Mouse (Mus musculus) stomach, postnatal 0 days (tissue): Measurements from ENCODE around the gene Chd5. TPM values are rescaled to one million over a fixed set of nuclear protein-coding genes. Genes with fewer than 3 reads are reported as not detected.

Experiments used
- ATAC-seq: fragments of 200-750 bp; cut with Nextera tagmentation; 2 replicates; pipeline ENCODE4 v1.8.0; 2017; ENCODE audit not compliant: low FRiP score, low TSS enrichment
- DNase-seq: peaks from one replicate; pipeline ENCODE4 v3.0.0-alpha.2; 2016; ENCODE audit warnings: low spot score
- H3K27ac ChIP-seq: fragments of 300-500 bp; sonication (generic); replicated peaks from 2 replicates; pipeline ENCODE4 v1.5.1; 2014; ENCODE audit warnings: mild to moderate bottlenecking, control low read depth
- H3K27me3 ChIP-seq: fragments of 300-500 bp; sonication (generic); 2 replicates; pipeline ENCODE4 v1.6.1; 2014; ENCODE audit warnings: low read length; ENCODE audit not compliant: control insufficient read depth, insufficient read depth
- H3K36me3 ChIP-seq: fragments of 300-500 bp; sonication (generic); 2 replicates; pipeline ENCODE4 v1.6.1; 2014; ENCODE audit warnings: low read length, mixed read lengths; ENCODE audit not compliant: control insufficient read depth, insufficient read depth
- H3K4me1 ChIP-seq: fragments of 300-500 bp; sonication (generic); replicated peaks from 2 replicates; pipeline ENCODE4 v1.6.1; 2014; ENCODE audit warnings: antibody characterized with exemption; ENCODE audit not compliant: control insufficient read depth, insufficient read depth
- H3K4me2 ChIP-seq: fragments of 300-500 bp; sonication (generic); replicated peaks from 2 replicates; pipeline ENCODE4 v1.6.1; 2014; ENCODE audit warnings: low read depth, mild to moderate bottlenecking, control low read depth, moderate library complexity
- H3K4me3 ChIP-seq: fragments of 300-500 bp; sonication (generic); 2 replicates; pipeline ENCODE4 v1.5.1; 2014; ENCODE audit warnings: low read depth, low read length, control low read depth
- H3K9ac ChIP-seq: fragments of 300-500 bp; sonication (generic); 2 replicates; pipeline ENCODE4 v1.6.1; 2014; ENCODE audit warnings: mild to moderate bottlenecking, low read length, control low read depth, mixed read lengths
- H3K9me3 ChIP-seq: fragments of 300-500 bp; sonication (generic); 2 replicates; pipeline ENCODE4 v1.6.1; 2016; ENCODE audit warnings: low read length; ENCODE audit not compliant: control insufficient read depth
- CTCF ChIP-seq: IDR thresholded peaks from 2 replicates; pipeline ENCODE4 v1.5.1; 2016; ENCODE audit warnings: antibody characterized with exemption, low read depth, mild to moderate bottlenecking, moderate library complexity
- EP300 ChIP-seq: optimal IDR thresholded peaks from 2 replicates; pipeline ENCODE3; 2016; ENCODE audit warnings: antibody characterized with exemption
- WGBS: fragments of 180-500 bp; shearing (Covaris S2); extraction: QIAGEN DNeasy Blood & Tissue Kit; methylation state at CpG from one replicate; pipeline ENCODE4 v1.1.7; 2014; 5-methylcytosine and 5-hydroxymethylcytosine counted together
- polyA plus RNA-seq: library from polyadenylated mRNA; unstranded; fragments of >200 nt; fragmentation: Nextera tagmentation; extraction: Ambion mirVana; gene quantifications from 2 replicates; pipeline ENCODE4 v1.2.1, GENCODE M21; 2015

Chd5 gene
- polyA plus RNA-seq, 1 experiment from 2014 or later: 1.9 TPM

- no peaks in the 10 kb centered on the region for H3K9me3 ChIP-seq
- H3K4me2 ChIP-seq: no peak overlapping the region
- H3K9ac ChIP-seq: no peak overlapping the region
- ATAC-seq (no peak), DNase-seq (no peak)
- H3K4me1 ChIP-seq: peaks cover 5% of the 10 kb centered on the region
- TF ChIP-seq EP300 (no peak), CTCF (peak; percentile 47)
- H3K27me3 ChIP-seq: peaks cover 10% of the 10 kb centered on the region; the same call in 1 of the 2 replicates
- 48% methylated on average over 10 of the region's 10 CpGs for WGBS
- H3K4me3 ChIP-seq: no peak overlapping the region
- H3K36me3 ChIP-seq: no peaks in the 10 kb centered on the region
- H3K27ac ChIP-seq: no peak overlapping the region
These were observed 44.1 kb upstream of the Chd5 start for GRCm38 (mm10) chr4:152294188-152294929.

GRCm38 (mm10) chr4:152295916-152296315, 42.5 kb upstream of the Chd5 start:
- TF ChIP-seq CTCF (no peak), EP300 (no peak)
- no peak overlapping the region for H3K4me3 ChIP-seq
- H3K4me2 ChIP-seq: no peak overlapping the region
- peaks cover 5% of the 10 kb centered on the region; the same call in 1 of the 2 replicates for H3K4me1 ChIP-seq
- DNase-seq (no peak), ATAC-seq (no peak)
- H3K9ac ChIP-seq: no peak overlapping the region
- no peak overlapping the region for H3K27ac ChIP-seq
- H3K36me3 ChIP-seq: peaks cover 5% of the 10 kb centered on the region
- H3K9me3 ChIP-seq: no peaks in the 10 kb centered on the region
- peaks cover 3% of the 10 kb centered on the region; the same call in 1 of the 2 replicates for H3K27me3 ChIP-seq
- WGBS: 25% methylated on average over 4 of the region's 4 CpGs

- H3K27me3 ChIP-seq: no peaks in the 10 kb centered on the region
- peak overlapping the region; percentile 78 for H3K27ac ChIP-seq
- WGBS: 7% methylated on average over 8 of the region's 8 CpGs
- ATAC-seq (no peak), DNase-seq (no peak)
- TF ChIP-seq CTCF: no peak
- TF ChIP-seq EP300: no peak
- peaks cover 5% of the 10 kb centered on the region for H3K36me3 ChIP-seq
- H3K4me3 ChIP-seq: peak overlapping the region; percentile 95
- peak overlapping the region; percentile 68 for H3K4me2 ChIP-seq
- H3K4me1 ChIP-seq: peaks cover 5% of the 10 kb centered on the region; the same call in 1 of the 2 replicates
- peak overlapping the region; percentile 57; the same call in 1 of the 2 replicates for H3K9ac ChIP-seq
- H3K9me3 ChIP-seq: no peaks in the 10 kb centered on the region
These were observed 42.1 kb upstream of the Chd5 start for GRCm38 (mm10) chr4:152296371-152296770.

GRCm38 (mm10) chr4:152296874-152297861, 41.3 kb upstream of the Chd5 start, which contains the start of gene Icmt:
Icmt (plus strand) TSS chr4:152297227.
- peak within 1 kb of the TSS; percentile 95 for H3K4me3 ChIP-seq
- DNase-seq (peak; percentile 100), ATAC-seq (peak; percentile 97)
- no peaks in the 10 kb centered on the region for H3K27me3 ChIP-seq
- H3K9me3 ChIP-seq: no peaks in the 10 kb centered on the region
- TF ChIP-seq CTCF: no peak
- peak; percentile 97 for TF ChIP-seq EP300
- peak within 1 kb of the TSS; percentile 96 for H3K4me2 ChIP-seq
- WGBS: under 1% methylated on average over 108 of the region's 119 CpGs
- H3K36me3 ChIP-seq: peaks cover 5% of the 10 kb centered on the region
- peak within 1 kb of the TSS; percentile 85 for H3K27ac ChIP-seq
- H3K9ac ChIP-seq: peak within 1 kb of the TSS; percentile 94
- H3K4me1 ChIP-seq: peaks cover 5% of the 10 kb centered on the region; the same call in 1 of the 2 replicates

- 82% methylated on average over 14 of the region's 14 CpGs for WGBS
- no peak for ATAC-seq
- DNase-seq: no peak
- H3K4me2 ChIP-seq: no peak overlapping the region
- H3K9me3 ChIP-seq: no peaks in the 10 kb centered on the region
- H3K27ac ChIP-seq: no peak overlapping the region
- no peak for TF ChIP-seq CTCF
- no peak for TF ChIP-seq EP300
- H3K36me3 ChIP-seq: peaks cover 8% of the 10 kb centered on the region
- H3K4me3 ChIP-seq: no peak overlapping the region
- H3K27me3 ChIP-seq: no peaks in the 10 kb centered on the region
- H3K9ac ChIP-seq: no peak overlapping the region
- peaks cover 5% of the 10 kb centered on the region; the same call in 1 of the 2 replicates for H3K4me1 ChIP-seq
These were observed 39.6 kb upstream of the Chd5 start for GRCm38 (mm10) chr4:152298836-152299235.
